Mouse (Mus musculus) megakaryocyte, embryonic 14.5 days (primary cell): ENCODE data around the gene Wasf2. TPM values are rescaled to one million over a fixed set of nuclear protein-coding genes. Genes with fewer than 3 reads are reported as not detected.

ENCODE experiments used
- H3K27me3 ChIP-seq: replicated peaks from 2 replicates; pipeline ENCODE3; 2012; ENCODE audit warnings: inconsistent platforms
- H3K36me3 ChIP-seq: replicated peaks from 2 replicates; pipeline ENCODE3; 2012; ENCODE audit warnings: low read length, inconsistent platforms, mixed read lengths
- H3K4me1 ChIP-seq: 2 replicates; pipeline ENCODE4 v1.6.1; 2012; ENCODE audit warnings: inconsistent platforms
- H3K4me3 ChIP-seq: replicated peaks from 2 replicates; pipeline ENCODE3; 2012; ENCODE audit warnings: moderate library complexity, mild to moderate bottlenecking, inconsistent platforms
- H3K9me3 ChIP-seq: 2 replicates; pipeline ENCODE4 v1.6.1; 2012; ENCODE audit warnings: inconsistent platforms
- FLI1 ChIP-seq: IDR thresholded peaks from 2 replicates; pipeline ENCODE4 v1.6.1; 2012; ENCODE audit warnings: low read length, inconsistent platforms, mixed read lengths
- GATA1 ChIP-seq: IDR thresholded peaks from 3 replicates; pipeline ENCODE4 v1.6.1; 2012; ENCODE audit warnings: mixed read lengths, low read length, inconsistent platforms, borderline replicate concordance
- polyA plus RNA-seq: library from polyadenylated mRNA; stranded (reverse); fragments of >175 nt; gene quantifications from 2 replicates; pipeline ENCODE4 v1.2.3, GENCODE M21; 2012; ENCODE audit warnings: low replicate concordance; ENCODE audit not compliant: insufficient read depth

The Wasf2 gene
- polyA plus RNA-seq, 1 experiment: 43.7 TPM

DNA sequence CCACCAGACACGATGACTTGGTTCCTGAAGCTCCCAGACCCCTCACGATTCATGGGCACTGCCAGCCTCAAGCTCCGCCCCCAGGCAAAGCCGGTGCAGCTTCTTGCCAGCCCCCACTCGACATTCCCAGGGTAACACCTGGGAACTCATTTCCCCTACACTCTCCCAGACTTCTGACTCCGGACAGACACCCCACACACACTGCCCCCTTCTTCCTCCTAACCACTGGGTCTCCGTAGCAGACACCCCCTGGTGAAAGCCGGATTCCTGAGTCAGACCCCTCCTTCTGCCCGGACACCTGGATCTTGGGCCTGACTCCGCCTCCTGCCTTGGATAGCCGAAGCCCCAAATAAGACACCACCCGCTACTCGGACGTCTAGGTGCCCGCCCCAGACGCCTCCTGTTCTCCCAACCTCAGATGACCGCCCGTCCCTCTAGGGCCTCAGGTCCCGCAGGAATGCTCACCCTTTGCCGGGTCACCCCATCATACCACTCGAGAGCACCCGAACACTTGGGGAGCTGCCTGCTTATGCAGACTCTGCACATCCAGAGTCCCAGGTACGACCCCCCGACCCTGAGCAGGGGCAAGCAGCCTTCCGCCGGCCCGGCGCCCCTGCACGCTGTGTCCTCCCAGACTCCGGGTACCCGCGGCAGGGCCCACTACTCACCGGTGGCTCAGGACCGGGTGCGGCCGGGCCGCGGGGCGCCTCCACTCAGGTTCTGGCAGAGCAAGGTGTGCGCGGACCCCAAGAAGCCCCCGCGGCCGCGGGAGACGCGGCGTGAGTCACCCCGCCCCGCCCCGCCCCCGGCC lies 81.7 kb downstream of the Wasf2 start, which contains the start of the genes Cd164l2 and Gpr3:
TSS of gene Cd164l2 (plus strand) at position 381 of the 811 bp plus-strand sequence.
TSS of gene Gpr3 (minus strand) at position 786 of the 811 bp plus-strand sequence.
- Histone ChIP-seq H3K4me3 (peak within 1 kb of the TSS; percentile 91), H3K9me3 (no peaks in the 10 kb centered on the region), H3K36me3 (no peaks in the 10 kb centered on the region), H3K27me3 (peaks cover 81% of the 10 kb centered on the region), H3K4me1 (peaks cover 44% of the 10 kb centered on the region)
- TF ChIP-seq FLI1 (no peak), GATA1 (no peak)

GRCm38 (mm10) chr4:133212562-133213267 lies 82.4 kb downstream of the Wasf2 start:
- Histone ChIP-seq H3K4me1 (peaks cover 49% of the 10 kb centered on the region), H3K36me3 (no peaks in the 10 kb centered on the region), H3K9me3 (no peaks in the 10 kb centered on the region), H3K4me3 (peak overlapping the region; percentile 91), H3K27me3 (peaks cover 84% of the 10 kb centered on the region)
- TF ChIP-seq GATA1 (no peak), FLI1 (no peak)

DNA sequence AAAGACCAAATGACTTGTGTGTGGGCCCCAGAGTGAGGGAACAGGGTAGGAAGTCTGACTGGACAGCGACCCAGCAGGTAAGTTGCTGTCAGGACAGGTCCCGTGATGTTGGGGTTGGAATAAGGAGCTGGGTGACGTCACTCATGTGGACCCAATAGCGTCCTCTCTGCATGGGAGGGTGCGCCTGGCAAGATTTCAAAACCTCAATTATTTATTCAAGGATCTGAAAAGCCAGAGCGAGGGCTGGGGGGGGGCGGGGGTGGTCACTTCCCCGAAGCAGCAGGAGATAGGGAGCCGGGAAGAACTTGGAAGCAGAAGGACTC lies 82.9 kb downstream of the Wasf2 start:
- no peaks in the 10 kb centered on the region for H3K36me3 ChIP-seq
- no peak for TF ChIP-seq GATA1
- no peaks in the 10 kb centered on the region for H3K9me3 ChIP-seq
- peak overlapping the region; percentile 91 for H3K4me3 ChIP-seq
- peaks cover 52% of the 10 kb centered on the region for H3K4me1 ChIP-seq
- H3K27me3 ChIP-seq: peaks cover 84% of the 10 kb centered on the region

- peaks cover 83% of the 10 kb centered on the region for H3K27me3 ChIP-seq
- TF ChIP-seq GATA1 (no peak), FLI1 (no peak)
Observed at GRCm38 (mm10) chr4:133213661-133214060, 83.4 kb downstream of the Wasf2 start.

GRCm38 (mm10) chr4:133217641-133218040 lies 87.3 kb downstream of the Wasf2 start:
- no peaks in the 10 kb centered on the region for H3K36me3 ChIP-seq
- no peak overlapping the region for H3K4me3 ChIP-seq
- H3K4me1 ChIP-seq: peaks cover 30% of the 10 kb centered on the region
- no peak for TF ChIP-seq GATA1
- TF ChIP-seq FLI1: no peak
- peaks cover 85% of the 10 kb centered on the region for H3K27me3 ChIP-seq
- no peaks in the 10 kb centered on the region for H3K9me3 ChIP-seq

More at GRCm38 (mm10) chr4:133213661-133214060, 83.4 kb downstream of the Wasf2 start:
- peaks cover 52% of the 10 kb centered on the region for H3K4me1 ChIP-seq
- H3K36me3 ChIP-seq: no peaks in the 10 kb centered on the region
- no peak overlapping the region for H3K4me3 ChIP-seq
- no peaks in the 10 kb centered on the region for H3K9me3 ChIP-seq

DNA sequence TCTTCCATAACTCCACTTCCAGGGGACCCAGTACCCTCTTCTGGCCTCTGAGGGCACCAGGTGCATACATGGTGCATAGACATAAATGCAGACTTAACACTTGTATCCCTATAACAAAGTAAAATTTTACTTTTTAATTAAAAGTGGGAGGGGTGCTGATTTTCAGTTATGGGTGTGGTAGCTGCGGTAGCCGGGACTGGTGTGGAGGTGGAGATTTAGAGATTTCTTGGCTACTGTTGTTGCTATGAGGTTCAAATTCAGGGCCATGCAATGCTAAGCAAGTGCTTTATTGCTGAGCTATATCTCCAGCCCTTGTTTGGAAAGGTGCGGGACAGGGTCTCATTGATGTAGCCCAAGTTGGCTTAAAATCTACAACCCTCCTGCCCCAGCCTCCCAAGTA lies 88.4 kb downstream of the Wasf2 start:
- no peaks in the 10 kb centered on the region for H3K9me3 ChIP-seq
- peaks cover 24% of the 10 kb centered on the region for H3K4me1 ChIP-seq
- H3K4me3 ChIP-seq: no peak overlapping the region
- no peak for TF ChIP-seq GATA1
- TF ChIP-seq FLI1: no peak
- no peaks in the 10 kb centered on the region for H3K36me3 ChIP-seq
- H3K27me3 ChIP-seq: peaks cover 85% of the 10 kb centered on the region

GRCm38 (mm10) chr4:133220656-133221055 lies 90.4 kb downstream of the Wasf2 start:
- H3K9me3 ChIP-seq: no peaks in the 10 kb centered on the region
- peaks cover 21% of the 10 kb centered on the region for H3K4me1 ChIP-seq
- TF ChIP-seq GATA1: no peak
- TF ChIP-seq FLI1: no peak
- H3K36me3 ChIP-seq: no peaks in the 10 kb centered on the region
- H3K4me3 ChIP-seq: no peak overlapping the region
- H3K27me3 ChIP-seq: peaks cover 83% of the 10 kb centered on the region

- peaks cover 26% of the 10 kb centered on the region for H3K4me1 ChIP-seq
- no peak overlapping the region for H3K4me3 ChIP-seq
- TF ChIP-seq GATA1 (no peak), FLI1 (no peak)
- no peaks in the 10 kb centered on the region for H3K9me3 ChIP-seq
- peaks cover 86% of the 10 kb centered on the region for H3K27me3 ChIP-seq
- H3K36me3 ChIP-seq: no peaks in the 10 kb centered on the region
Observed at GRCm38 (mm10) chr4:133221701-133222100, 91.4 kb downstream of the Wasf2 start.

DNA sequence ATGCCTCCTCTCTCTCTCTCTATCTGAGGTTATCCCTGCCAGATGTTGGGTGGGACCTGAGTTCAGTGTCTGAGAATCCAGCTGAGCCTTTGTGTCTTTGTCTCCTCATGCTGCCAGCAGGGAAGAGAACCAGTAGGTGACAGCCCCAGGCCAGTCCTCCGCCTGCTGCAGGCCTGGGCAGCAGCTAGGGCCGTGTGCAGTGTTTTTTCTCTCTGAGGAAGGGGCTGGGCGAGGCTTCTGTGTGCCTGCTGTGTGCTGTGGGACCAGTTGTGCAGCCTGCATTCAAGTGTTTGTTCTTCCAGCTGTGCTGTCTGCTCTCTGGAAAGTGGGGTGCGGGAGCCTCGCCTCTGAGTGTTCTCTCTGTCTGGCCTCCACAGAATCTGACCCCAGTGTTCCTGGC lies 93.6 kb downstream of the Wasf2 start:
- peaks cover 21% of the 10 kb centered on the region for H3K4me1 ChIP-seq
- peaks cover 75% of the 10 kb centered on the region for H3K27me3 ChIP-seq
- TF ChIP-seq GATA1: no peak
- TF ChIP-seq FLI1: no peak
- no peak overlapping the region for H3K4me3 ChIP-seq
- no peaks in the 10 kb centered on the region for H3K36me3 ChIP-seq
- no peaks in the 10 kb centered on the region for H3K9me3 ChIP-seq

GRCm38 (mm10) chr4:133226073-133226472 lies 95.8 kb downstream of the Wasf2 start:
- H3K27me3 ChIP-seq: peaks cover 74% of the 10 kb centered on the region
- peaks cover 5% of the 10 kb centered on the region; the same call in 1 of the 2 replicates for H3K9me3 ChIP-seq
- H3K4me1 ChIP-seq: peaks cover 15% of the 10 kb centered on the region
- TF ChIP-seq GATA1 (no peak), FLI1 (no peak)
- no peak overlapping the region for H3K4me3 ChIP-seq
- no peaks in the 10 kb centered on the region for H3K36me3 ChIP-seq
